Mouse (Mus musculus): ENCODE results near the gene Jtb.

DNA sequence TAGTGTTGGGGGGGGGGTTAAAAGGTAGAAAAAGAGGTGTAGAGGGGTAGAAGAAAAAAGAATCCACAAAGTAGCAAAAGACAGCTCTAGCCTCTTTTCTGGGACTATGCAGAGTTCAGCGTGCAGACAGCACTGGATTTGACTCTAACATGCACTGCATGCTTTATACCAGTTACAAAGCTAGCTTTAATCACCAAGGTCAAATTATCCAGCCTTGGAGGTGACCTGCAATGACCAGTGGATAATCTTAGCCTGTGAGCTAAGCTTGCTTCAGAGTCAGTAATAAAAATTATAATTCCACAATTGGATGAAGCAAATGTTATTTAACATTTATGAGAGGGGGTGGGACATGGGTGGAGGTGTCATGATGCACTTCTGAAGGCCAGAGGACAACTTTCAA lies 35.8 kb upstream of the Jtb start:
- TF ChIP-seq CTCF (IDR thresholded peaks at IDR 0.05; ENCODE audit: low read depth) (no peak), EP300 (IDR thresholded peaks at IDR 0.05; ENCODE audit: low read depth) (no peak)
